Mouse (Mus musculus) ES-Bruce4 (cell line): Measurements from ENCODE around the gene Mfap1a.

ENCODE experiments used
- CTCF ChIP-seq: IDR thresholded peaks from one replicate; pipeline ENCODE4 v1.8.1; 2011; ENCODE audit warnings: low read depth, low read length
- POLR2A ChIP-seq: IDR thresholded peaks from one replicate; pipeline ENCODE4 v1.8.1; 2011; ENCODE audit warnings: low read length; ENCODE audit not compliant: insufficient read depth

- TF ChIP-seq POLR2A: no peak
- TF ChIP-seq CTCF: no peak
These were observed 3.1 kb upstream of the Mfap1a start for GRCm38 (mm10) chr2:121509584-121509983.
